Mouse (Mus musculus) limb, embryonic 12.5 days (tissue): ENCODE measurements around the gene Eef1akmt3. TPM values are rescaled to one million over a fixed set of nuclear protein-coding genes. Genes with fewer than 3 reads are reported as not detected.

Experiments
- ATAC-seq: fragments of 200-750 bp; cut with Nextera tagmentation; 2 replicates; pipeline ENCODE4 v1.8.0; 2017; ENCODE audit warnings: low read depth, moderate TSS enrichment; ENCODE audit not compliant: insufficient number of reproducible peaks, insufficient read depth, low FRiP score, low TSS enrichment
- H3K27ac ChIP-seq: fragments of 300-500 bp; sonication (generic); 2 replicates; pipeline ENCODE4 v1.5.1; 2016; ENCODE audit warnings: mild to moderate bottlenecking, moderate library complexity
- H3K27me3 ChIP-seq: fragments of 300-500 bp; sonication (generic); 2 replicates; pipeline ENCODE4 v1.6.1; 2016; ENCODE audit warnings: mild to moderate bottlenecking, moderate library complexity
- H3K36me3 ChIP-seq: fragments of 300-500 bp; sonication (generic); 2 replicates; pipeline ENCODE4 v1.6.1; 2016; ENCODE audit warnings: mild to moderate bottlenecking, moderate library complexity
- H3K4me1 ChIP-seq: fragments of 300-500 bp; sonication (generic); replicated peaks from 2 replicates; pipeline ENCODE4 v1.6.1; 2016
- H3K4me2 ChIP-seq: fragments of 300-500 bp; sonication (generic); 2 replicates; pipeline ENCODE4 v1.6.1; 2016; ENCODE audit warnings: mild to moderate bottlenecking, moderate library complexity
- H3K4me3 ChIP-seq: fragments of 300-500 bp; sonication (generic); replicated peaks from 2 replicates; pipeline ENCODE4 v1.5.1; 2016; ENCODE audit warnings: mild to moderate bottlenecking
- H3K9ac ChIP-seq: fragments of 300-500 bp; sonication (generic); replicated peaks from 2 replicates; pipeline ENCODE4 v1.6.1; 2016; ENCODE audit warnings: mild to moderate bottlenecking, moderate library complexity
- H3K9me3 ChIP-seq: fragments of 300-500 bp; sonication (generic); 2 replicates; pipeline ENCODE4 v1.6.1; 2016; ENCODE audit warnings: mild to moderate bottlenecking, moderate library complexity
- WGBS: fragments of 180-500 bp; shearing (Covaris S2); methylation state at CpG from one replicate; pipeline ENCODE4 v1.1.7; 2016; 5-methylcytosine and 5-hydroxymethylcytosine counted together
- polyA plus RNA-seq: library from polyadenylated mRNA; unstranded; fragments of >200 nt; fragmentation: Nextera tagmentation; extraction: Ambion mirVana; gene quantifications from 2 replicates; pipeline ENCODE4 v1.2.1, GENCODE M21; 2016

The Eef1akmt3 gene
- polyA plus RNA-seq, 1 experiment from 2014 or later = 0.50 TPM

DNA sequence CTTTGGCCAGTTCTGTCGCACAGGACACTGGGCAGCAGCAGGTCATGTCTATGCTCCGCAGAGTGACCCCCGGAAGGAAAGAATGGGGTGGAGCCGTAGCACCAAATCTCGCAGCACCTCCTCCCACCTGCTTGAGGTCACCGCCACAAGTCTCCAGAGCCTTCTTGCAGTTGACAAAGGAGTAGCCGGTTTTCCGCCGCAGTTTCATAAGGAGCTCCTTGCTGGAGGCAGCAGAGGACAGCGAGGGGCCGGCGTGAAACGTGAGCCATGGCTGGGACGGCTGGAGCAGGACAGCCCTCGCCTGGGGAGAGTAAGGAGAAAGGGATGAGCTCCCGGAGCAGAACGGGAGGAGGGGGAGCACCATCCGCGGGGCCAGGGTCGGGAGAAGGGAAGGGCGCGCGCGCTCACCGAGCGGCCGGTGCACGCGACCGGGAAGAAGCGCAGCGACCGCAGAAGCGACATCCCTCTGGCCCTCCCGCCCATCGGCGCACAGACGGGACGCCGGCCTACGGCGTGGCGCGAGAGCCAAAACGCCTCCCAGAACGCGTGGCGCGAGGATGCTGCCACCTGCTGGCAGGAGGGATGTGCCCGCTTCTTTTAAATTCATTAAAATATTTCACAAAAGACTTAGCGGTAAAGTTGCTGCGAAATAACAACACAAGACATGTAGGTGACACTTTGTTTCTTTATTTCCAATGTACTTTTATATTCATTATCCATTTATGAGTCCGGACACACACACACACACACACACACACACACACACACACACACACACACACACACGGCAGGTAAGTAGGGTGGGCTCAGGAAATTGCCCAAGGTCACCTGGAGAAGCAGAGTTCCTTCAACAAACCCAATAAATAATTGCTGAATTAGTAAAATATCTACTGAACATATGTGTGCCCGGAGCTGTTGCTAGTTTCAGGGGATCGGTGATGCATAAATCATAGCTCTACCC lies 10.7 kb downstream of the Eef1akmt3 start, which contains the start of gene Tsfm:
TSS of gene Tsfm (minus strand) at position 505 of the 961 bp plus-strand sequence.
- H3K4me3 ChIP-seq = peak within 1 kb of the TSS; percentile 84
- peak within 1 kb of the TSS; percentile 85 for H3K4me2 ChIP-seq
- no peaks in the 10 kb centered on the region for H3K9me3 ChIP-seq
- peaks cover 8% of the 10 kb centered on the region; the same call in 1 of the 2 replicates for H3K4me1 ChIP-seq
- peaks cover 39% of the 10 kb centered on the region for H3K36me3 ChIP-seq
- no peaks in the 10 kb centered on the region for H3K27me3 ChIP-seq
- ATAC-seq = peak; percentile 75
- H3K27ac ChIP-seq = peak within 1 kb of the TSS; percentile 67
- H3K9ac ChIP-seq = peak within 1 kb of the TSS; percentile 84
- 6% methylated on average over 56 of the region's 56 CpGs for WGBS

DNA sequence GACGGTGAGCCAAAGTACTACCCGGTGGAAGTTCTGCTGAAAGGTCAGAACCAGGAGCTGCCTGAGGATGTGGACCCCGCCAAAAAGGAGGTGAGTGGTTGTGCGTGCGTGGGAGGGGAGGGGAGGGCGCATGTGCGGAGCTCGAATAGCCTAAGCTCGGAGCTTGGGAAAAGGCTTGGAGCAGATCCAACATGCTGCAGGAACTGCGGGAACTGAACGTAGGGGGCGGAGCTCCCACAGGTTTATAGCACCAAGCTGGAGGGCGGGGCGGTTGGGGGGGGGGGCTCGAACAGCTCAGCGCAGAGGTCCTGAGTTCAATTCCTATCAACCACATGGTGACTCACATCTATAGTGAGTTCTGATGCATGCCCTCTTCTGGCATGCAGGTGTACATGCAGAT lies 22.9 kb downstream of the Eef1akmt3 start:
- Histone ChIP-seq H3K9me3 (no peaks in the 10 kb centered on the region), H3K27ac (no peak overlapping the region), H3K4me3 (no peak overlapping the region), H3K27me3 (no peaks in the 10 kb centered on the region), H3K4me1 (peaks cover 8% of the 10 kb centered on the region), H3K36me3 (peaks cover 19% of the 10 kb centered on the region), H3K4me2 (no peak overlapping the region), H3K9ac (no peak overlapping the region)
- 70% methylated on average over 16 of the region's 16 CpGs for WGBS
- no peak for ATAC-seq

DNA sequence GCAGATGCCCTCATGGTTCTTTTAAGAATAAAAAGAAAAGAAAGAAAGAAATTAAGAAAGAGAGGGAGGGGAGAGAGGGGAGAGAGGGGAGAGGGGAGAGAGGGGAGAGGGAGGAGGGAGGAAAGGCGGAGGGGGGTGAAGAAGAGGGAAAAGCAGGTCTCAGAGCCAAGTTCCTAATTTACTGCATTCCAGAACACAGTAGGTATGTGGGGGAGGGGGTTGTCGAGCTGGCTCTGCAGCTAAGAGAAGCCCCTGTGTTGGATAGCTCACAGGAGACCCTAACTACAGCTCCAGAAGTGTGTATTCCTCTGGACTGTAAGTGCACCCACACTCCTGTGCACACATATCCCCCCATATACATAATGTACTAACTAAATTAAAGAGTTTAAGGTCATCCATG lies 24.2 kb downstream of the Eef1akmt3 start:
- Histone ChIP-seq H3K4me3 (no peak overlapping the region), H3K9me3 (no peaks in the 10 kb centered on the region), H3K4me1 (peaks cover 8% of the 10 kb centered on the region), H3K27ac (peak overlapping the region; percentile 57; the same call in 1 of the 2 replicates), H3K27me3 (no peaks in the 10 kb centered on the region), H3K36me3 (peaks cover 7% of the 10 kb centered on the region; the same call in 1 of the 2 replicates), H3K9ac (no peak overlapping the region), H3K4me2 (0 out of 2 replicates have a peak overlapping the region, but pooled peaks have one; percentile 2)
- no peak; the same call in 1 of the 2 replicates for ATAC-seq
- 17% methylated on average over 2 of the region's 2 CpGs for WGBS

DNA sequence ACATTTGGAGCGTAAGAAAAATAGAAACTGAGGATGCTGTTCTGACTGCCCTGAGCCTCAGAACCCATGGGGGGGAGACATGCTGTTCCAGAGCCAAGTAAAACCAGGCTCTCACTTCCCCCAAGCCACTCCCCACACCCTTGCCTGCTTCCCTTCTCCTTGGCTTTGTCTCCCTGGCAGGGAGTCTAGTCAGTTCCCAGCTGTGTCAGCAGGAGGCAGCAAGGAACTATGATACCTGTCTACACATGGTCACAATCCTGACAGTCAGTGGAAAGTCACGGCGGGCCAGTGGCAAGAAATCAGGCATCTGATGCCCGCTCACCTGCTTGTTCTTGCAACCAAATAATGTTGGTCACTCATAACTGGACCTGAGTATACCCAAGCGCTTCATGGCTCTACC lies 24.8 kb downstream of the Eef1akmt3 start:
- WGBS = 55% methylated on average over 5 of the region's 5 CpGs
- ATAC-seq = no peak; the same call in 1 of the 2 replicates
- Histone ChIP-seq H3K9ac (no peak overlapping the region), H3K27ac (peak overlapping the region; percentile 57; the same call in 1 of the 2 replicates), H3K27me3 (no peaks in the 10 kb centered on the region), H3K4me1 (peaks cover 8% of the 10 kb centered on the region), H3K4me2 (no peak overlapping the region), H3K9me3 (no peaks in the 10 kb centered on the region), H3K4me3 (no peak overlapping the region), H3K36me3 (0 out of 2 replicates have a peak, but pooled peaks cover 1% of the 10 kb centered on the region)

DNA sequence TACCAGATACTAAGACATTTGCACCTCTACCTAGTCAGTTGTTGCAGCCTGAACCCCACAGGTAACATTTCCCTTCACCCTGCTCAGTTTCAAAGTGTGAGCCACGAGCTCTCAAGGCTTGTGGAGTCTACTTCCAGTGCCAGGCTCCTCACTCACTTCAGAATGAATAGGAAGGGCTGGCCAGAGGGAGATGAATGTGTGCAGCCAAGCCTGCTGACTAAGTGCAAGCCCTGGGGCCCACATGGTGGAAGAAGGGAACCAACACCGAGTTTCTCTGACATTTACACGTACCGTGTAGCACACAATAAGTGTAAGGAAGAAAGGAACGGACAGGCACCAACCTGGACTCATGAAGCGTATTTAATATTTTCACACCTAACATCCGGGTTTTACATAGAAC lies 37.5 kb downstream of the Eef1akmt3 start:
- no peaks in the 10 kb centered on the region for H3K27me3 ChIP-seq
- no peaks in the 10 kb centered on the region for H3K9me3 ChIP-seq
- 0 out of 2 replicates have a peak, but pooled peaks cover 5% of the 10 kb centered on the region for H3K4me1 ChIP-seq
- H3K4me2 ChIP-seq = no peak overlapping the region
- H3K4me3 ChIP-seq = no peak overlapping the region
- no peak overlapping the region for H3K27ac ChIP-seq
- ATAC-seq = no peak
- WGBS = 86% methylated on average over 7 of the region's 7 CpGs
- H3K9ac ChIP-seq = no peak overlapping the region
- H3K36me3 ChIP-seq = peaks cover 20% of the 10 kb centered on the region

DNA sequence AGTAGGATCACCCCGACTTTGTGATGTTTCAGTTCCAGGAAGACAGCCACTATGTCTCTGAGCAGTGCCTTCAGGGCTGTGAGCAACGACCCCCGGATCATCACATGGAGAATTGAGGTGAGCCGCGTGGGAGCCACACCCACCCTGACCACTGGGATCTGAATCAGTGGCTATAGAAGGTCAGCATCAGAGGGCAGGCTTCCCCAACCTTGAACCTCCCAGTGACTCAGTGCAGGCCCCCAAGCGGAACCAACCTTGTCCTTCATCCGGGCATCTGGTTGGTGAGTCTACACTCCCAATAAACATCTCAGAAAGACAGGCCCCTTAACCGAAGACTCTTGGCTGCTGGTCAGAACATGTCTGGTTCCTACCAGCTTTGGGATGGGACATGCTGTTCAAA lies 38.0 kb downstream of the Eef1akmt3 start:
- H3K9me3 ChIP-seq = no peaks in the 10 kb centered on the region
- H3K4me2 ChIP-seq = no peak overlapping the region
- H3K9ac ChIP-seq = no peak overlapping the region
- H3K27me3 ChIP-seq = no peaks in the 10 kb centered on the region
- 86% methylated on average over 8 of the region's 8 CpGs for WGBS
- H3K4me3 ChIP-seq = no peak overlapping the region
- ATAC-seq = no peak
- no peak overlapping the region for H3K27ac ChIP-seq
- peaks cover 24% of the 10 kb centered on the region for H3K36me3 ChIP-seq
- 0 out of 2 replicates have a peak, but pooled peaks cover 5% of the 10 kb centered on the region for H3K4me1 ChIP-seq

DNA sequence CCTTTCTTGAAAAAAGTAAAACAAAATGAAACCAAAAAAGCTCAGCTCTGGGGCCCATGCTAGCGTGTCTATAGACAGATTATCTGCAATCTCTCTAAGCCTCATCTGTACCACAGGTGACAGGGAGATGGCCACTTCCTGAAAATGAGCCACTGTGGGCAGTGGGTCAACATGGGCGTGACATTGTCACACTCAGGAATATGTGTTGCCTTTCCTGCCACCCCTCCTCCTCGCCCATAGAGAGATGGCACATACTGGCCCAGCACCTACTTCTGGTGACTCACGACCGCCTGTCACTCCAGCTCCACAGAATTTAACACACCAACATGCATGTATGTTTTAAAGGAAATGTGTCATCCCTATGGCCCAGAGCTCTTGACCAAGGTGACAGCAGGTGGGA lies 38.5 kb downstream of the Eef1akmt3 start:
- Histone ChIP-seq H3K4me3 (no peak overlapping the region), H3K4me1 (0 out of 2 replicates have a peak, but pooled peaks cover 5% of the 10 kb centered on the region), H3K4me2 (no peak overlapping the region), H3K9ac (no peak overlapping the region), H3K9me3 (no peaks in the 10 kb centered on the region), H3K27ac (no peak overlapping the region), H3K36me3 (peaks cover 30% of the 10 kb centered on the region), H3K27me3 (no peaks in the 10 kb centered on the region)
- 90% methylated on average over 5 of the region's 5 CpGs for WGBS
- no peak for ATAC-seq

DNA sequence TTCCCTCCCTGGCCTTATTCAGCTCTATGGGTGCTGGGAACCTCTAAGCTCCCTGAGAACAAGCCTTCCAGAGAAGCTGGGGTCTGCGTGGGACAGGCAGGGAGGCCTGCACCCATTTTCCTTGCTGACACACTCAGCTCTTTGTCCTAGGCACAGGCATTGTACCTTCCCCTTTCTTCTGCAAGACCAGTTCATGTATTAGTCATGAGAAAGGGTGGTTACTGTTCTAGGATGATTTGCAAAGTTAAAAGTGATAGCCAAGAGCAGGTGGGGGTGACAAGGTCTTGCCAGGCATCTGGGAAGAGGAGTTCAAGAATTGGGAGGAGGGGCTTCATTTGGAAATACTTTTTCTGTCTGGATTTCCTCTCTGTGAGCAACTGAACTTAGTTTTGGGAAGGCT lies 39.3 kb downstream of the Eef1akmt3 start:
- H3K27ac ChIP-seq = no peak overlapping the region
- H3K4me1 ChIP-seq = 0 out of 2 replicates have a peak, but pooled peaks cover 5% of the 10 kb centered on the region
- peaks cover 37% of the 10 kb centered on the region for H3K36me3 ChIP-seq
- H3K9me3 ChIP-seq = no peaks in the 10 kb centered on the region
- no peak overlapping the region for H3K4me3 ChIP-seq
- no peak overlapping the region for H3K4me2 ChIP-seq
- H3K9ac ChIP-seq = no peak overlapping the region
- no peaks in the 10 kb centered on the region for H3K27me3 ChIP-seq
- WGBS = 81% methylated on average over 1 of the region's 1 CpGs
- ATAC-seq = no peak

DNA sequence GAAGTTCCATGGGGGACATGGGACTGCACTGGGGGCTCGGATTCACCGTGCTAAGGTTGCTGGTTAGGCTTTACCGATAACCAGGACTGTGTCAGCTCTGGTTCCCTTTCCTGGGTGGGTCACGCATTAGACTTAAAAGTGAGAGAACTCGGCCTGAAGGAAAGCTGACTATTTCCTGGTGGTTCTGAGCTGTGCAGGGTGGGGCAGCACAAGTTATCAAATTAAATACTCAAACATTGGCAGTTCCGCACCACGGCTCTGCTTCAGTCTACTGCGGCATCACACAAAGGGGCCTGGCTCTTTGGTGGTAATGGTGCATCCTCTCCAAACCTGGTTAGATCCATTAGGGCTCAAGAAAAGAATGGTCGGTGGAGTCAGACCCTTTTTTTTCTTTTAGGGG lies 40.0 kb downstream of the Eef1akmt3 start:
- Histone ChIP-seq H3K36me3 (peaks cover 37% of the 10 kb centered on the region), H3K9ac (no peak overlapping the region), H3K4me3 (no peak overlapping the region), H3K27ac (no peak overlapping the region), H3K9me3 (no peaks in the 10 kb centered on the region), H3K27me3 (no peaks in the 10 kb centered on the region), H3K4me2 (no peak overlapping the region), H3K4me1 (0 out of 2 replicates have a peak, but pooled peaks cover 3% of the 10 kb centered on the region)
- no peak for ATAC-seq
- WGBS = 88% methylated on average over 9 of the region's 9 CpGs

DNA sequence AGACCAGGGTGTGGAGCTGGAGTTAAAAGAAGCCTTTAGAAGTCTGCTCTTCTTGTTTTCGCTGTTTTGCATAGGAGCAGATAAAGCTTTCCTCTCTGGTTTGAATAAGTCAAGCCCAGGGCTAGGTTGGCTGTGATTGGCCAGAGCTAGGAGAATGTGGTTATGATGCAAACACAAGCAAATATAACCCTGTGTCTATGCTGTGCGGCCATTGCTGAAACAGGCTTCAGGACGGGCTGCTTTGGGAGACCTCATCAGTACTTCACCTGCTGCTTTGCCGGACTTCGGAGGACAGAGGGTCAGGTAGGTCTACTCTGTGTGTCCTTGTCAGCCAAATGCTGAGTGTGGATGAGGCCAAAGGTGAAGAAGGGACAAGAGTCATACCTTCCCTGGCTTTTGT lies 40.8 kb downstream of the Eef1akmt3 start, which contains the start of gene Avil:
TSS of gene Avil (plus strand) at position 181 of the 400 bp plus-strand sequence.
- no peak for ATAC-seq
- no peaks in the 10 kb centered on the region for H3K27me3 ChIP-seq
- WGBS = 91% methylated on average over 5 of the region's 5 CpGs
- no peaks in the 10 kb centered on the region for H3K9me3 ChIP-seq
- H3K36me3 ChIP-seq = peaks cover 44% of the 10 kb centered on the region
- H3K4me1 ChIP-seq = no peaks in the 10 kb centered on the region
- H3K27ac ChIP-seq = no peak within 1 kb of the TSS
- H3K4me3 ChIP-seq = no peak within 1 kb of the TSS
- H3K4me2 ChIP-seq = no peak within 1 kb of the TSS
- H3K9ac ChIP-seq = no peak within 1 kb of the TSS

DNA sequence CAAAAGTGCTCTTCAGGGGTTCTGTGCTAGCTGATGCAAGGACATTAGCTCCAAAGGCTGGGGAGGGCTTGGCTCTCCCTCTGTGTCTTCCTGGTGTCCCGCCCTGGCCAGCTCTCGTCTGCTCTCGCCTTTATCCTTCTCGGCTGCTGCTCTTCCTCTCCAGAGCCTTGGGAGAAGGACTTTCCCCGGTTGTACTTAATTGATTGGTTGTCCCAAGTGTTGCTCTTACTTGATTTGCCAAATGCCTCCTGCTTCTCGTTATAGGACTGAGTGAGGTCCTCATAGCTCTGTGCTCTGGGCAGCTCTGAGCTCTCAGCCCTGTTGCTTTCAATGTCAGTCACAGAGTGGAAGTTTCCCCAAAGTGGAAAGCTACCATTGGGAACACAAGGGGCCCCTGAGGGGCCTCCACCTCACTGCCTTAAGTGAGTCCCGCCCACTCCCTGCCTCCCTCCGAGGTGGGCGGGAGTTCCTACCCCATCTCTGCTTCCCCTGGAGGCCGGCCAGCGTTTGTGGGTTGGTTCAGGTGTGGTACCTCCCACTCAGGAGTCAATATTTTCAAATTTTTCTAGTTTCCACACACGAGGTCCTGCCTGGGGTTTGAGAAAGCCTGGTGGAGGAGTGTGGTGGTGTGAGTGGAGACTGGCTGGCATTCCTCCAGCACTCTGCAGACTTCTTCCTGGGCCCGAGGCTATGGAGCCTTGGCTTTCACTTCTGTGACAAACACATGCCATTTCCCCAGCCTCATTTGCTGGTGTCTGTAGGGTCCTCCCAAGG lies 43.8 kb downstream of the Eef1akmt3 start:
- Histone ChIP-seq H3K4me1 (no peaks in the 10 kb centered on the region), H3K27ac (no peak overlapping the region), H3K4me3 (no peak overlapping the region), H3K4me2 (no peak overlapping the region), H3K9me3 (no peaks in the 10 kb centered on the region), H3K27me3 (no peaks in the 10 kb centered on the region), H3K9ac (no peak overlapping the region), H3K36me3 (peaks cover 74% of the 10 kb centered on the region)
- 72% methylated on average over 13 of the region's 13 CpGs for WGBS
- no peak for ATAC-seq
